Mouse (Mus musculus): Measurements from ENCODE around the gene Prrg2. TPM values are rescaled to one million over a fixed set of nuclear protein-coding genes. Genes with fewer than 3 reads are reported as not detected.

Prrg2 gene
- polyA plus RNA-seq, 2 experiments = 18.6 to 50.4 TPM

- 85% methylated on average over 4 of the region's 4 CpGs for WGBS
- no peak overlapping the region for H3K9ac ChIP-seq (ENCODE audit: low read depth, low read length, severe bottlenecking)
- H3K27ac ChIP-seq (replicated peaks; ENCODE audit: low read depth, low read length) = no peak overlapping the region
- H3K27me3 ChIP-seq (ENCODE audit: control insufficient read depth, insufficient read depth, low read length) = no peaks in the 10 kb centered on the region
- H3K36me3 ChIP-seq (ENCODE audit: control insufficient read depth, insufficient read depth, low read length) = peaks cover 57% of the 10 kb centered on the region
- ATAC-seq (ENCODE audit: low FRiP score, low read depth) (no peak), DNase-seq (ENCODE audit: low spot score) (no peak)
- no peak overlapping the region for H3K4me2 ChIP-seq (replicated peaks; ENCODE audit: low read depth, low read length, severe bottlenecking)
- peaks cover 11% of the 10 kb centered on the region for H3K4me1 ChIP-seq (ENCODE audit: control insufficient read depth, insufficient read depth, low read length)
- H3K9me3 ChIP-seq (ENCODE audit: control insufficient read depth, low read length) = no peaks in the 10 kb centered on the region
- H3K4me3 ChIP-seq (replicated peaks; ENCODE audit: low read length) = no peak overlapping the region
- TF ChIP-seq POLR2A (IDR thresholded peaks at IDR 0.05; ENCODE audit: borderline replicate concordance, extremely low read depth, insufficient read depth, insufficient read length) = no peak
These were observed 49.7 kb downstream of the Prrg2 start for GRCm38 (mm10) chr7:45012824-45013223.

- H3K27ac ChIP-seq (replicated peaks; ENCODE audit: low read depth, low read length) = no peak overlapping the region
- H3K9me3 ChIP-seq (ENCODE audit: control insufficient read depth, low read length) = no peaks in the 10 kb centered on the region
- ATAC-seq (ENCODE audit: low FRiP score, low read depth) (no peak), DNase-seq (ENCODE audit: low spot score) (no peak)
- H3K36me3 ChIP-seq (ENCODE audit: control insufficient read depth, insufficient read depth, low read length) = peaks cover 65% of the 10 kb centered on the region
- H3K4me1 ChIP-seq (ENCODE audit: control insufficient read depth, insufficient read depth, low read length) = peaks cover 11% of the 10 kb centered on the region
- H3K4me2 ChIP-seq (replicated peaks; ENCODE audit: low read depth, low read length, severe bottlenecking) = no peak overlapping the region
- no peak for TF ChIP-seq POLR2A (IDR thresholded peaks at IDR 0.05; ENCODE audit: borderline replicate concordance, extremely low read depth, insufficient read depth, insufficient read length)
- no peak overlapping the region for H3K9ac ChIP-seq (ENCODE audit: low read depth, low read length, severe bottlenecking)
- H3K27me3 ChIP-seq (ENCODE audit: control insufficient read depth, insufficient read depth, low read length) = no peaks in the 10 kb centered on the region
- no peak overlapping the region for H3K4me3 ChIP-seq (replicated peaks; ENCODE audit: low read length)
- 94% methylated on average over 6 of the region's 6 CpGs for WGBS
These were observed 50.5 kb downstream of the Prrg2 start for GRCm38 (mm10) chr7:45012011-45012410.

DNA sequence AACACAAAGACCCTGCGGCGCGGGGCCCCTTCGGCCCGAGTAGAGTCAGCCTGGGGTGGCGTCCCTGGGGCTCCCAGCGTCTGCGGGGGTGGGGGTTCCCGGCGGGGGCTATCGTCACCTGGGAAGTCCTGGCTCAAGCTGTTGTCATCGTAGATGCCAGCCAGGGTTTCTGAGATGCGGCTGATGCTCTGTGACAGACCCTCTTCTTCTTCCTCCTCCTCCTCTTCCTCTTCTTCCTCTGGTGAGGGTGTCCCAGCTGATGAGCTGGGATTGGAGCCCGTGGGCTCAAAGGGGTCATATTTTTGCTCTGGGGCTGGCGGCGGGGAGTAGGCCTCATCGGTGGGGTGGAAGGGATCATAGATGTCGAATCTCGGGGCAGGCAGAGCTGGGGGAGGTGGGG, 54.1 kb downstream of the Prrg2 start:
- H3K27me3 ChIP-seq (ENCODE audit: control insufficient read depth, insufficient read depth, low read length) = no peaks in the 10 kb centered on the region
- no peak overlapping the region for H3K4me2 ChIP-seq (replicated peaks; ENCODE audit: low read depth, low read length, severe bottlenecking)
- no peak overlapping the region for H3K9ac ChIP-seq (ENCODE audit: low read depth, low read length, severe bottlenecking)
- DNase-seq (ENCODE audit: low spot score) (no peak), ATAC-seq (ENCODE audit: low FRiP score, low read depth) (no peak)
- no peak overlapping the region for H3K4me3 ChIP-seq (replicated peaks; ENCODE audit: low read length)
- H3K9me3 ChIP-seq (ENCODE audit: control insufficient read depth, low read length) = no peaks in the 10 kb centered on the region
- TF ChIP-seq POLR2A (IDR thresholded peaks at IDR 0.05; ENCODE audit: borderline replicate concordance, extremely low read depth, insufficient read depth, insufficient read length) = no peak
- H3K36me3 ChIP-seq (ENCODE audit: control insufficient read depth, insufficient read depth, low read length) = peaks cover 97% of the 10 kb centered on the region
- no peaks in the 10 kb centered on the region for H3K4me1 ChIP-seq (ENCODE audit: control insufficient read depth, insufficient read depth, low read length)
- 92% methylated on average over 15 of the region's 19 CpGs for whole genome bisulfite sequencing
- no peak overlapping the region for H3K27ac ChIP-seq (replicated peaks; ENCODE audit: low read depth, low read length)

DNA sequence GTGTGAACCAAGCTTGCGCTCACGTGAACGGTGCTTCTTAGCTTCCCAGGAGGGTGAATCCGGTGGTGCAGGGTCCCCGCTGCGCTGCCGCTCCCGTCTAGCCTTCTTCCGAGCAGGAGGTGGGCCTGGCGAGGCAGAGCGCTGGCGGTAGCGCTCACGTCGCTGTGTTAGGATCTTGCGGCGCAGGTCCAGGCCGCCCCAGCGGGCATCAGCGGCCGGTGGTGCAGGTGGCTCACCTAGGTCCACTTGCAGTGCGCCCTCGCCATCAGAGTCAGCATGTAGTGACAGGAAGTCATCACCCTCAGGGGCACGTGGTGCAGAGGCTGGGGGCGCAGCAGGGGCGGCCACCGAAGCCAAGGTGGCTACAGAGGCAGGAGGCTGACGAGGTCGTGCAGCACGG, 54.6 kb downstream of the Prrg2 start:
- Histone ChIP-seq H3K27ac (replicated peaks; ENCODE audit: low read depth, low read length) (no peak overlapping the region), H3K4me1 (ENCODE audit: control insufficient read depth, insufficient read depth, low read length) (no peaks in the 10 kb centered on the region), H3K4me2 (replicated peaks; ENCODE audit: low read depth, low read length, severe bottlenecking) (no peak overlapping the region), H3K9ac (ENCODE audit: low read depth, low read length, severe bottlenecking) (no peak overlapping the region), H3K27me3 (ENCODE audit: control insufficient read depth, insufficient read depth, low read length) (no peaks in the 10 kb centered on the region), H3K4me3 (replicated peaks; ENCODE audit: low read length) (no peak overlapping the region), H3K9me3 (ENCODE audit: control insufficient read depth, low read length) (no peaks in the 10 kb centered on the region), H3K36me3 (ENCODE audit: control insufficient read depth, insufficient read depth, low read length) (peaks cover 97% of the 10 kb centered on the region)
- DNase-seq (ENCODE audit: low spot score) = no peak
- WGBS = 93% methylated on average over 26 of the region's 30 CpGs
- ATAC-seq (ENCODE audit: low FRiP score, low read depth) = no peak
- no peak for TF ChIP-seq POLR2A (IDR thresholded peaks at IDR 0.05; ENCODE audit: borderline replicate concordance, extremely low read depth, insufficient read depth, insufficient read length)

DNA sequence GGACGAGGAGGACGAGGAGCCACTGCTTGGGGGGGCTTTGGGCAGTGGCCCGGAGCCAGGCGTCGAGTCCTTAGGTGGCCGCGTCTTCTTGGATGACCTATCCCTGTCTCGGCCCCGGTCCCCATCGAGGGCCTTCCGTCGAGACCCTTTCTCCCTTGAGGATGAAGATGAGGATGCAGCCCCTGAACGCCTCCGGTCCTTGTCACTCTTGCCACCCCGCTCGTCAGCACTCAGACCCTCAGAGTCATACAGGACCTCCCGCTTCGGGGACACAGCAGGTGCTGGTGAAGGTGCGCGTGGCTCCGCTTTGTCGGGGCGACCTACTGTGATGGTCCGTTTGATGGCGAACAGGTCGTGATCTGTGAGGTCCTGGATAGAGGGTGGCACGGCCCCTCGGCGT, 55.3 kb downstream of the Prrg2 start:
- Histone ChIP-seq H3K4me2 (replicated peaks; ENCODE audit: low read depth, low read length, severe bottlenecking) (no peak overlapping the region), H3K27me3 (ENCODE audit: control insufficient read depth, insufficient read depth, low read length) (no peaks in the 10 kb centered on the region), H3K4me1 (ENCODE audit: control insufficient read depth, insufficient read depth, low read length) (no peaks in the 10 kb centered on the region), H3K36me3 (ENCODE audit: control insufficient read depth, insufficient read depth, low read length) (peaks cover 97% of the 10 kb centered on the region), H3K9ac (ENCODE audit: low read depth, low read length, severe bottlenecking) (no peak overlapping the region), H3K4me3 (replicated peaks; ENCODE audit: low read length) (no peak overlapping the region), H3K27ac (replicated peaks; ENCODE audit: low read depth, low read length) (no peak overlapping the region), H3K9me3 (ENCODE audit: control insufficient read depth, low read length) (no peaks in the 10 kb centered on the region)
- 96% methylated on average over 29 of the region's 29 CpGs for WGBS
- ATAC-seq (ENCODE audit: low FRiP score, low read depth) = no peak
- no peak for TF ChIP-seq POLR2A (IDR thresholded peaks at IDR 0.05; ENCODE audit: borderline replicate concordance, extremely low read depth, insufficient read depth, insufficient read length)
- DNase-seq (ENCODE audit: low spot score) = no peak

- 97% methylated on average over 12 of the region's 12 CpGs for WGBS
- TF ChIP-seq POLR2A (IDR thresholded peaks at IDR 0.05; ENCODE audit: borderline replicate concordance, extremely low read depth, insufficient read depth, insufficient read length) = no peak
- peaks cover 97% of the 10 kb centered on the region for H3K36me3 ChIP-seq (ENCODE audit: control insufficient read depth, insufficient read depth, low read length)
- ATAC-seq (ENCODE audit: low FRiP score, low read depth) (no peak), DNase-seq (ENCODE audit: low spot score) (no peak)
- no peaks in the 10 kb centered on the region for H3K27me3 ChIP-seq (ENCODE audit: control insufficient read depth, insufficient read depth, low read length)
- no peak overlapping the region for H3K4me2 ChIP-seq (replicated peaks; ENCODE audit: low read depth, low read length, severe bottlenecking)
- no peak overlapping the region for H3K27ac ChIP-seq (replicated peaks; ENCODE audit: low read depth, low read length)
- no peaks in the 10 kb centered on the region for H3K9me3 ChIP-seq (ENCODE audit: control insufficient read depth, low read length)
- no peaks in the 10 kb centered on the region for H3K4me1 ChIP-seq (ENCODE audit: control insufficient read depth, insufficient read depth, low read length)
- H3K4me3 ChIP-seq (replicated peaks; ENCODE audit: low read length) = no peak overlapping the region
- no peak overlapping the region for H3K9ac ChIP-seq (ENCODE audit: low read depth, low read length, severe bottlenecking)
These were observed 56.0 kb downstream of the Prrg2 start for GRCm38 (mm10) chr7:45006503-45006902.

All from limb, embryonic 14.5 days (tissue).